Mouse (Mus musculus): ENCODE measurements around the gene Slx4ip.

GRCm38 (mm10) chr2:136921003-136921408, 30.0 kb downstream of the Slx4ip start:
- TF ChIP-seq POLR2A (IDR thresholded peaks at IDR 0.05; ENCODE audit: control insufficient read depth in 1 of 2, insufficient read depth in 1 of 2, low read depth in 1 of 2, low read length in 2 of 2, poor library complexity in 1 of 2): no peak
- TF ChIP-seq CTCF (IDR thresholded peaks at IDR 0.05 in 2 of 3, conservative IDR thresholded peaks at IDR 0.05 in 1 of 3; ENCODE audit: control insufficient read depth in 1 of 3, insufficient read depth in 1 of 3, low read depth in 2 of 3, low read length in 3 of 3, poor library complexity in 1 of 3, severe bottlenecking in 1 of 3): no peak
- TF ChIP-seq MYC (IDR thresholded peaks at IDR 0.05; ENCODE audit: low read depth, low read length): no peak
- TF ChIP-seq NELFE (IDR thresholded peaks at IDR 0.05; ENCODE audit: low read depth, low read length): no peak
- TF ChIP-seq MAZ (IDR thresholded peaks at IDR 0.05; ENCODE audit: low read depth, low read length): no peak
- no peak for TF ChIP-seq SMC3 (IDR thresholded peaks at IDR 0.05; ENCODE audit: low read depth, low read length)
- no peak for TF ChIP-seq TAL1 (IDR thresholded peaks at IDR 0.05; ENCODE audit: low read length)
- TF ChIP-seq ZKSCAN1 (IDR thresholded peaks at IDR 0.05; ENCODE audit: low read depth, low read length): no peak
- no peak for TF ChIP-seq GABPA (IDR thresholded peaks at IDR 0.05; ENCODE audit: low read depth, low read length)
- TF ChIP-seq HCFC1 (IDR thresholded peaks at IDR 0.05; ENCODE audit: low read depth, low read length): no peak
- TF ChIP-seq CHD2 (IDR thresholded peaks at IDR 0.05; ENCODE audit: low read length): no peak
- TF ChIP-seq RCOR1 (IDR thresholded peaks at IDR 0.05; ENCODE audit: low read depth, low read length): no peak

Measured in MEL (cell line).